27 mouse cellular contexts compared by ENCODE assay signal in the genomic region with DNA sequence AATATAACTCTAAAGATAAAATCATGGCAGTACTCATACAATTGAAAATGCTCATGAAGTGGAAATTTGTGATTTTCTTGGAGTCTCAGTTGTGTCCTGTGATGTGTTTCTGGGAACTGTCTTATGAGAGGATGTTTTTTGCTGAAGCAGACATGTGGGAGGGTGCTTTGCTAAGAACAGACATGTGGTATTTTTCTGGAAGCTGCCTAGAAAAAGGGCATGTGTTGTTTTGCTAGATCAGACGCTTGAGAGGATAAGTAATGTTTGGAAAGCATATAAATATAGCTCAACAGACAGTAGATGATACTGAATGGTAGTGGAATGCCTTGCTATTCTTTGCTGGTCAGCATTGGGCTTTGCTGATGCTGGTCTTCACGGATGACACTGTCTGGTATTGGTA.
"Had no signal": no experiment of that assay in that cellular context is flagged by ENCODE, and none has a peak within 500 bp of the region (broad histone marks: within the 10 kb centered on the region; RNA-seq: fewer than 3 reads in every experiment).

No protein-coding gene starts in this region.

- H3K9me3 ChIP-seq: heart, embryonic 10.5 days; intestine, embryonic 15.5 days; kidney, embryonic 15.5 days; limb, embryonic 15.5 days; liver, embryonic 12.5 days had no signal

- ATAC-seq: hindbrain, embryonic 16.5 days; inflammation-experienced regulatory T-cells, adult 6 months; intestine, embryonic 15.5 days; intestine, postnatal 0 days; liver, embryonic 12.5 days had no signal

- DNase-seq: gastrocnemius, adult 2 months; gastrocnemius, postnatal 10 days; gastrocnemius, postnatal 25 days; heart, adult 18-20 months; heart, postnatal 10 days; heart, postnatal 4 days; kidney, adult 2 months; kidney, adult 9 months; kidney, postnatal 14 days; kidney, postnatal 36 days; layer of hippocampus, adult 9-11 months; layer of hippocampus, postnatal 36 days; left cerebral cortex, postnatal 4 days had no signal

- H3K9ac ChIP-seq: heart, embryonic 12.5 days; hindbrain, embryonic 12.5 days; hindbrain, embryonic 14.5 days; intestine, embryonic 15.5 days; kidney, embryonic 15.5 days; limb, embryonic 13.5 days; limb, embryonic 15.5 days; liver, embryonic 12.5 days had no signal

- H3K36me3 ChIP-seq: heart, embryonic 10.5 days; heart, embryonic 12.5 days; hindbrain, embryonic 10.5 days; hindbrain, embryonic 12.5 days; intestine, embryonic 15.5 days; kidney, embryonic 15.5 days; limb, embryonic 13.5 days; limb, embryonic 15.5 days; liver, embryonic 12.5 days had no signal

- H3K4me2 ChIP-seq: heart, embryonic 12.5 days; hindbrain, embryonic 12.5 days; hindbrain, embryonic 14.5 days; intestine, embryonic 15.5 days; kidney, embryonic 15.5 days; limb, embryonic 13.5 days; limb, embryonic 15.5 days; liver, embryonic 12.5 days had no signal

- H3K27ac ChIP-seq: gastrocnemius, adult 2 months; heart, embryonic 10.5 days; hindbrain, embryonic 10.5 days; hindbrain, embryonic 12.5 days; hindbrain, embryonic 14.5 days; intestine, embryonic 15.5 days; kidney, embryonic 15.5 days; kidney, postnatal 0 days; limb, embryonic 13.5 days; limb, embryonic 15.5 days; liver, embryonic 12.5 days had no signal

- H3K4me1 ChIP-seq: heart, embryonic 10.5 days; heart, embryonic 12.5 days; hindbrain, embryonic 10.5 days; hindbrain, embryonic 12.5 days; intestine, embryonic 15.5 days; kidney, embryonic 15.5 days; limb, embryonic 13.5 days; limb, embryonic 15.5 days; liver, embryonic 12.5 days had no signal

- H3K4me3 ChIP-seq: gastrocnemius, adult 2 months; heart, embryonic 10.5 days; heart, embryonic 12.5 days; hindbrain, embryonic 10.5 days; hindbrain, embryonic 12.5 days; intestine, embryonic 15.5 days; kidney, embryonic 15.5 days; limb, embryonic 13.5 days; limb, embryonic 15.5 days; liver, embryonic 12.5 days had no signal

- H3K27me3 ChIP-seq: heart, embryonic 12.5 days; hindbrain, embryonic 12.5 days; intestine, embryonic 15.5 days; kidney, embryonic 15.5 days; limb, embryonic 13.5 days; limb, embryonic 15.5 days; liver, embryonic 12.5 days had no signal
